Mouse (Mus musculus): ENCODE measurements around the gene Rab29.
"Not testable (repeated sequence)": the region's sequence is repeated elsewhere in the genome, so short reads cannot be mapped to it uniquely, and the experiment has no call there.

Gene Rab29

DNA sequence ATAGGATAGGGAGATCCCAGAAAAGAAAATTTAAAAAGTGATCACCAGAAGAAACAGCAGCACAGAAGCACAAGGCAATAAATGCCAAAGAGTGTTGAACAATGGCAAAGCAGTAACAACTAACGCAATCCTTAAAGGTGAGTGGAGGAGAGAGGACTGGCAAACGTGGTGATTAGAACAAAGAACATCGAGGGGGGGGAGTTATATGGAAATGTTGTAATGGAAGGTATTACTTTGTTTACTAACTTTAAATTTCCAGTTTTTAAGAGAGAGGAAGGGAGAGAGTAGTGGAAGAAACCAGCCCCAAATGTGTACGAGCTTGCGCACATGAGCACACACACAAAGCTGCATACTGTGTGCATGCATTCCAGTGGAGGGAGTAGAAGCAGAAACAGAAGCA is 1.4 kb upstream of the Rab29 start:
- no peak for DNase-seq (ENCODE audit: low read depth, low spot score)

DNA sequence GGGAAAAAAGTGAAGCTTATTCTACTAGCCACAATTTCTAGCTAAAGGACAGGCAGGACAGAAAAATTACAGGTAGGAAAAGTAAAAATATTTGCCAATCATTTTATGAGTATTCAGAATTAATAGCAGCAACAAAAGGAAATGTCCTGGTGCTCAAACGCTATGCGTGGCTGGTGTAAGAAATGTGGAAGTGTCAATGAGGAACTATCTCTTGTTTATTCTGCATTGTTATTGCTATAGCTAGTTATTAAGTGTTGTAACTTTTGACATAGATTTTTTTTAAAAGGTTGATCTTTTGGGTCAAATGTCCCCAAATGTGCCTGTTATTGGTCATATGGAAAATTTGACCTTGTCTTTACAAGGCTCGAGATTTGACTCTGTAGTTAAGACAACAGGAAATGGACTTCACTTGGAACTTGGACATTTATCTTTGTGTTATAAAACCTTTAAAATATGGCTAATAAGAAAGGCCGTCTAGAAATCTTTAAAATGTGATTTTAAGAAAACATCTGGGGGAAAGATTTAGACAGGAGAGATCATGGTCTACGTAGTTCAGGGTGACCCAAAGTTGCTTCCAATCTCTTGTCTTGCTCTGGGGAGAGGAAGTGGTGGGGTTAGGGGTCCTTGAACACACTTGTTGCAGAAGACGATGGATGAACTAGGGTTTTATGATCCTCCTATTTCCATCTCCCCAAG is 572 bp upstream of the Rab29 start:
- no peak for DNase-seq (ENCODE audit: low read depth, low spot score)

DNA sequence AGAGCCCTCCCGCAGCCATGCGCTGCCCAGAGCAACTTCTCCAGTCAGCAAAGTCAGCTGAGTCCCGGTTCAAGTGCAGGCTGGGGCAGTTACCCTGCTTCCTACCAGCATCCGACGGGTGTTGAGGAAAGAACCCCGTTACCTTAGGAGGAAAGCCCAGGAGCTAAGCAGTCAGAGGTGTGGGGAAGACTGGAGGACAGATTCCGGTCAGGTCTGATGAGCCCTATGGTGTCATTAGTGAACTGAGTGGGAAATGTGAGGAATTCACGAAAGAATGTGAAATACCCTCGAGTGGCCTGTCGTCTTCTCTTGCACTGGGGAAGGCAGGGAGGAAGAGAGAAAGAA is 894 bp downstream of the Rab29 start:
- DNase-seq (ENCODE audit: low read depth, low spot score): no peak

DNA sequence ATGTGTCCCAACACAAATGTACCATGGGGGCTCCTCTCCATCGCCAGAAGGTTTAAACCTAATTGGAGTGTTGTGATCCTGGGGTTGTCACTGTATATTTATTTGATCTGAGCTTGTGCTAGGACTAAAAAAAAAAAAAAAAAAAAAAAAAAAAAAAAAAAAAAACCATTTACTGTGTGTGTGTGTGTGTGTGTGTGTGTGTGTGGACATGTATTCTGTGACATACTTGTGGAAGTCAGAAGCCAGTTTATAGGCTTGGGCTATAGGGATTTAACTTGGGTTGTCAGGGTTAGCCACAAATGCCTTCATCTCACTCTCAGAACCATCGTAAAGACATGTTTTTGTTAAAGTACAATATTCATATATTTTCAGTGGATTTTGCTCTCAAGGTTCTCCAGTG is 2.5 kb downstream of the Rab29 start:
- no peak for DNase-seq (ENCODE audit: low read depth, low spot score)

DNA sequence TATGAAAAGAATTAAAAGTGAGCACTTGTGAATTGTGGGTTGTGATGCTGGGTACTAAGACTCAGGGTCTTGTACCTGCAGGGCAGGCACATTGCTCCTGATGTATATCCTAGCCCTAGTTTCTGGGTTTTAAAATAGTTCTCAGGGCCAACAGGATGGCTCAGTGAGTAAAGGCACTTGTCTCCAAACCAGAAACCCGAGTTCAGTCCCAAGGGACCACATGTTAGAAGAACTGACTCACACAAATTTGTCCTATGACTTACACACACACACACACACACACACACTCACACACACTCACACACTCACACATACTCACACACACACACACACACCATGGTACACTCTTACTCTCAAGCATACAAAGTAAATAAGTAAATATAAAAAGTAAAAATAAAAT is 5.8 kb downstream of the Rab29 start:
- DNase-seq (ENCODE audit: low read depth, low spot score): no peak

DNA sequence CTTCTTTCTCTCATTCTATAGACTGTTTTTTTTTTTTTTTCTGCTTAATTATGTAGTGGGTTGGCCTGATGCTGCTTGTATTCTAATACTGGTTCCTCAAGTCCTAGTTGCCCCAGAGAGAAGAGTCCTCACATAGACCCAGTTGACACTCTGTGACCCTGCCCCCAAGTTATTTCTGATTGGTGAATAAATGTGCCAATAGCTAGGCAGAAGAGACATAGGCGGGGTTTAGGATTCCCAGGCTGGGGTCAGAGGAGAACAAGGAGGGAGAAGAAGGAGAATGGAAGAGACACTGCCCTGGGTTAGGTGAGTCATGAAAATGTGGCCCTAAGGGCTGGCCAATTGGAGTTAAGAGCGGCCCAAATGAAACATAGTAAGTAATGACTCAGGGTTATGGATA is 12.8 kb downstream of the Rab29 start:
- no peak for DNase-seq (ENCODE audit: low read depth, low spot score)

DNA sequence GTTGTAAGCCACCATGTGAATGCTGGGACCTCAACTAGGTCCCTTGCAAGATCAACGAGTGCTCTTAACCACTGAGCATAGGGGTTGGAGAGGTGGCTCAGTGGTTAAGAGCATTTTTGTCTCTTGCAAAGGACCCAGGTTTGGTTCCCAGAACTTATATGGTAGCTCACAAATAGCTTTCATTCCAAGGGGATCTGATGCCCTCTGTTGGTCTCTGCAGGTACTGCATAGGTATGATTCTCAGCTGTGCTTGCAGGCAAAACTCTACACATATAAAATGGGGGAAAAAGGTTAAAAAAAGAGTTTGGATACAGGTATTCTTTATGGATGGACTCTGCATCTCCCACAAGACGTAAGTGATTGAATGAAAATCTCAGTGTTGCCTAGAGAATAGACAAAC is 15.8 kb downstream of the Rab29 start:
- no peak for DNase-seq (ENCODE audit: low read depth, low spot score)

DNA sequence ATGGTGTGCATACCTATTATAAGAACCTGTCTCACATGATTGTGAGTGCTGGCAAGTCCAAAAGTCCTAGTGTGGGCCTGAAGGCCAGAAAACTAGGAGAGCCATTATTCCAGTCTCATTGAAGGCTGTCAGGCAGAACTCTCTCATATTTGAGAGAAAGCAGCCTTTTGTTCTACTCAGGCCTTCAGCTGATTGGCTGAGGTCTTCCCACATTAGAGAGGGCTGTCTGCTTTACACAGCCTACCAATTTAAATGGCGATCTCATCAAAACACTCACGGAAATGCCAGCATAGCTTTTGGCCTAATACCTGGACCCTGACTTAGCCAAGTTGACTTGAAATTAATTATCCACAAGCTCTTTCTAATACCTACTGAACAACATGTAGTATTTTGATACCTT is 19.1 kb downstream of the Rab29 start:
- no peak for DNase-seq (ENCODE audit: low read depth, low spot score)

DNA sequence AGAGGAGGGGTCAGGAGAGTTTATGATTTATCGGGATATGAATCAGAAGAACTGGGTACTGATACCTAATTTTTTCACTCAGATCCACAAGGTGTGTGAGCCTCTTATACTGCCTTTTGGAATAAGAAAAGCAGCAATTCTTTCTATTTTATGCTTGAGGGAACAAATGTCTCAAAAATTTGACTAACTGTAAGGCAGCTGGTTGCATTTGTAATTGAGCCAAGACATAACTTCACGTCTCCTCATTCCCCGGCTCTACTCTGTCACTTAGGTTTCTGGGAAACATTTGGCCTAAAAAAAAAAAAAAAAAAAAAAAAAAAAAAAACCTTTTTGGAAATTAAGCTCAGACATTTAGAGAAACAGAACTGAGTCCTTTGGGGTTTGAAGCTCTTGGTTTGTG is 19.6 kb downstream of the Rab29 start:
- no peak for DNase-seq (ENCODE audit: low read depth, low spot score)

DNA sequence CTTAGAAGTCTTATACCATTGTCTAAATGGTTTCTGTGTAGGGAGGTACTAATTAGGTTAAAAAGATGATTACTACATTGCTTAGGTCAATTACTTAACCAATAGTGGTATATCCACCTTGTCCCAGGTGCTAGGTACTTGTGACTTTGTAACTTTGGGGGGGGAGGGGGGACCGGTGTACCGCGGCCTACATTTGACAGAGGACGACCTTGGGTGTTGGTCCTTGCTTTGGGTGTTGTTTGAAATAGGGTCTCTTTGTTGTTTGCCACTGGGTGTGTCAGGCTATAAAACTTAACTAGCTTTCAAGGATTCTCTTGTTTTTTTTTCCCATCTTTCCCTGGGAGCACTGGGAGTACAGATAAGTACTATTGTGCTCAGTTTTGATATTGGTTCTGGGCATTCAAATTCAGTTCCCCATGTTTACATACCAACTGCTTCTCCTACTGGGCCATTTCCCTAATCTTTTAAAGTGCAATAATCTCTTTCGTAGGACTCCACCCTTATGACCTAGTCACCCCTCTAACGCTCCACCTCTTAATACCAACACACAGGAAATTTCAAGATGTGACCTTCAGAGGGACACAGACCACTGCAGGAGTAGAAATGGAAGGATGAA is 23.1 kb downstream of the Rab29 start:
- DNase-seq (ENCODE audit: low read depth, low spot score): peak; percentile 78

DNA sequence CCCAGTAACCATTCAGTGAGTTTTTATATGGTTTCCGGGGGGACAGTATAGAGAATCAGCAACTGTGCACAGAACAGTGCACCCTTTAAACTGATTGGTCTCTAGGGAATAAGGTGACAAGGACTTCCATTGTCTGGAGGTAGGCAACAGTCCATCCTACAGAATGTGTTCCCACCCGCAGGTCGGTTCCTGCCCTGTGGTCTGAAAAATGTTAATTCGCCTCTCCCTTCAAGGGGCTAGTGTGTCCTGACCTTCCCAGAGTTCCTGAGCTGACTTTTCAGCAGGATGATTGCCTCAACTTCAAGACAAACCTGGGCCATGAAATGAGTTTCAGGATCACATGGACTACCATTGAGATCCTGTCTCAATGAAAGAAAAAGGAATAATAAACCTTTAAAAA is 24.4 kb downstream of the Rab29 start:
- DNase-seq (ENCODE audit: low read depth, low spot score): no peak

DNA sequence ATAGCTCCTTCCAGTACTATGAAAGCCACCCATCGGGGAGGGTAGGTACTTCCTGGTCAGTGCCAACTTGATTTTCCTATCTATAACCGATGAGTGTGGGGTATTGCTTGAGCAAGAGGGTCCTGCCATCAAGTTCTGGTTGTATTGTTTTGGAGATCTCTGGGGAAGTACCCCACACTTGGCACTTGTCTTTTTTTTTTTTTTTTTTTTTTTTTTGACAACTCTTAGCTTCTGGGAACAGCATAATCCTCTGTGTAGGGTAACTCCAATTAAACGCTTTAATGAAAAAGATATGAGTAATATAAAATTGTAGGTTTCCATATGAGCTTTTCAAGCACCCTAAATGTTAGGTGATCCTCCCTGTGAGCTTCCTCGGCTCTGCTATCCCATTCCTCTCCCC is 35.7 kb downstream of the Rab29 start:
- no peak for DNase-seq (ENCODE audit: low read depth, low spot score)

DNA sequence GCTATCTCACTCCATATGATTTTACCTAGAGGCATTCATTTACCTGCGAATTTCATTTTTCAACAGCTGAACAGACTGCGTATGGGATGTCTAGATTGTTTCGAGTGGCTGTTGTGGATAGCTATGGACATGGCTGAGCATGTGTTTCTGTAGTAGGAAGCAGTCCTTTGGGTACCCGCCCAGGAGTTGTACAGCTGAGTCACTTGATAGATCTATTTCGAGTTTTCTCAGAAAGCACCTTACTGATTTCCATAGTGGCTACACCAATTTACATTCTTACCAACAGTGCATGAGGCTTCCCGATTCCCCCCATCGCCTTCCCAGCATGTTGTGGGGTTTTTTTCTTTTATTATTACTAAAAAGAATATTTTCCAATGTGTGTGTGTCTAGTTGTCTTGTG is 36.2 kb downstream of the Rab29 start:
- DNase-seq (ENCODE audit: low read depth, low spot score): no peak

DNA sequence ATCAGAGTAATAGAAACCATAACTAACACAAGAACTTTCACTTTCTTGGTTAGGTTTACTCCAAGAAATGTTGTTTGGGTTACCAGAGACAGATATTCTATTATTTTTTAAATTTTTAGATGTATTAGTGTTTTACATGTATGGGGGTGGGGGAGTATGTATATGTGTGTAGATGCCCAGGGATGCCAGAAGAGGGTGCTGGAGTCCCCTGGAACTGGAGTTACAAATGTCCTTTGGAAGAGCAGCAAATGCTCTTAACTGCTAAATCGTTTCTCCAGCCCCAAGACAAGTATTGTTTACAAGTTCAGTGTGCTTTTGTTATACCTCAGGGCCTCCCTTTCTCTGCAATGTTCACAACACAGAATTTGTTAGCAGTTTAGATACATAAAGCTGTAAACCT is 38.5 kb downstream of the Rab29 start:
- DNase-seq (ENCODE audit: low read depth, low spot score): no peak

DNA sequence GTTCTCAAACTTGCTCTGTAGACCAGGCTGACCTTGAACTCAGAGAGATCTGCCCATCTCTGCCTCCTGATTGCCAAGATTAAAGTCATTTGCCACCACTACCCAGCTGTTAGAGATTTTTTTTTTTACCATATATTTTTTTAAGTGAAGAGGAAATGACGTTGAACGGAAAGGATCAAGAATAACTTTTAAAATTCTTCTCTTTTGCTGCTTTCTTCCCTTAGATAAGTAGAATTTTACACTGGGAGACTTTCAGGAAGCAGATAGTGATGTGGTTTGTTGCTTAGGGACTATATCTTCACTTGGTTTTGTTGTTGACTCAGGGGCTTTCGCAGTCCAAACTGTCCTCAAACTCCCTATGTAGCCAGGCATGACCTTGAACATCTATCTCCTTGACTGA is 41.4 kb downstream of the Rab29 start:
- DNase-seq (ENCODE audit: low read depth, low spot score): no peak

DNA sequence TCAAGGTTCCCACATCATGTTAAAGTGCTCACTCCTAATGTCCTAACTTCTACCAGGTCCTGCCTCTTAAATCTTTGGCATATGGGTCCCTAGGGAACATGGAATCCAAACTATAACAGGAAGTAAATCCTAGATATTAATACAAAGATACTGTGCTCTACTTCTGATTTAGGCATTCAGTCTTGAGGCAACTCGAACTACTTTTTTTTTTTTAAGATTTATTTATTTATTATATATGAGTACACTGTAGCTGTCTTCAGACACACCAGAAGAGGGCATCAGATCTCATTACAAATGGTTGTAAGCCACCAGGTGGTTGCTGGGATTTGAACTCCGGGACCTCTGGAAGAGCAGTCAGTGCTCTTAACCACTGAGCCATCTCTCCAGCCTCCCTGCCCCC is 42.2 kb downstream of the Rab29 start:
- not testable (repeated sequence) for DNase-seq (ENCODE audit: low read depth, low spot score)

DNA sequence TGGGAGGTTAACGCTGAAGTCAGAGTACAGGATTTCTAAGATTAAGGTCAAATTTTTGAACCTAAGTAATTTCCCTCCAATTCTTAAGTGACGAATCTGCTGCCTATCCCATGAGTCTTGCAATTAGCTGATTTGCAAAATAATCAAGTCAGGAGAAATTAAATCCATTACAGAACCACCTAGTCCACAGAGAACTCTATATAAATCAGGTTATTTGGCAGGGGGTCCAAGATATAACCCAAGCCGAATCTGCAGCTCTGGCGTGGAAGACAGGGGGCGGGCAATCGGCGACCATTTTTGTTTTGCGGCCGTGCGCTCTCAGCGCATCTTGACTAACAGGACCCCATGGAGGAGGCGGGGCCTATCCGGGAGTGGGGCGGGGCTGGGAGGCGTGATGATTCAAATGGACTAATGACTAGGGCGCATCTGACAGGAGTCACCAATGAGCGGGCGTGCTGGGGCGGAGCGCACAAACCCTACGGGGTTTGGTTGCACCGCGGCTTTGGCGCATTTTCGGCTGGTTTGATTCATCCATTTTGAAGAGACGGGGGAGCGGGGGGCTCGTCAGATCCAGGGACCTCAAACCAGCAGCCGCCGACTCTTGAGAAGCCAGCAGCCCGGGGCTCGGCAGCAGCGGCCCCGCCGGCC is 43.1 kb downstream of the Rab29 start, which contains the start of gene Nucks1:
Nucks1 (plus strand) TSS at position 534 of the 648 bp plus-strand sequence.
- peak; percentile 99 for DNase-seq (ENCODE audit: low read depth, low spot score)

DNA sequence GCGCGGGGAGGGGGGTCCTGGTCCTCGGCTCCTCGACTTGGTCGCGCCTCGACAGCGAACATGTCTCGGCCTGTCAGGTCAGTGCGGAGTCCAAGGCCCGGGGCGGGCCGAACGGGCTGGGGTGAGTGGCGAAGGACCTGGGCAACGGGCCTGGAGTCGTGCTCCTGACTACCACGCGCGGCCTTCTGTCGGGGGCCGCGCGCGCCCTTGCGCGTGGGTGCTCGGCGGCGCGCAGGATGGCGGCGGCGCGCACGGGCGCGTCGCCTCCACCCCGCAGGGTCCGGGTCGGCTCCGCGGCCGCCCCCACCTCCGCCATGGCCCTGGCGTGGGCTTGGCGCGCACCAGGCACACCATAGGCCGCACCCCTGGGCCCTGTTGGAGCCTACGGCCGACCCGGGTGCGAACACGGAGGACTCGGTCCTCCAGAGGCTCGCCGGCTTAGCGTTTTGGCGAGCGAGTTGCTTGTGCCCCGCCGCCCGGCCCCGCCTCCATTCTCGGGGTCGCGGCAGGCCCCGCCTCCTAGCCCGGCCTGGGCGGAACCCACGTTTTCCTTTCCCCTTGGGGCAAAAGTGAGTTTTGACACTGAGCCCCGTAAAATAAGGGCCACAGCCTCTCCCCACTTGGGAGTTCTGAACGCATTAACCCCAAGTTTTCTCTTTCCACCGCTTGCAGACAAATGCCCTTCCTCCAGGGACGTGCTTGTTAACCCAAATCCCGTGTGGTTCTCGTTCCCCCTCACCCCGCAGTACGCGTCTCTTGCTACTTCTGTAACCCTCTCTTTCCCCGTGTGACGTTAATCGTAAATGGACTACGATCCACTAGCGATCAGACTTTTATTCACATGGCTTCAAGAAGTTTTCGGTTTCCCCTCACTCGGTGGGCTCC is 43.9 kb downstream of the Rab29 start:
- DNase-seq (ENCODE audit: low read depth, low spot score): peak; percentile 58

DNA sequence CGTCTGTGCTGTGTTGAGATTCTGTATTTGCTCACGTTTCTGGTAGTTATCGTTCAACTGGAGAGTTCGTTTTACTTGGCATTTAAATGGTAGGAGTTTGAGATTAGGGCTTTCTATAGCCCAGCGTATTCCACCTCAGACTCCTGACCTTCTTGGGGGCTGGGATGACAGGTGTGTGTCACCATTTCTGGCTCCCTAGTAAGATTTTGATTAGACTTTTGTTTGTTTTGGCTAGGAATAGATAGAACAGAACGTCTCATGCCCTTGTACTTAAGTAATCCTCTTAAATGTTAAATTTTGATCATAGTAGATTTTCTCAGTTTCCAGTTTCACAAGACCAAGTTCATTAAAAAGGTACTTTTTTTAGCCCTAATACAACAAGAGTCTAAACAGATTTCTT is 50.6 kb downstream of the Rab29 start:
- no peak for DNase-seq (ENCODE audit: low read depth, low spot score)

DNA sequence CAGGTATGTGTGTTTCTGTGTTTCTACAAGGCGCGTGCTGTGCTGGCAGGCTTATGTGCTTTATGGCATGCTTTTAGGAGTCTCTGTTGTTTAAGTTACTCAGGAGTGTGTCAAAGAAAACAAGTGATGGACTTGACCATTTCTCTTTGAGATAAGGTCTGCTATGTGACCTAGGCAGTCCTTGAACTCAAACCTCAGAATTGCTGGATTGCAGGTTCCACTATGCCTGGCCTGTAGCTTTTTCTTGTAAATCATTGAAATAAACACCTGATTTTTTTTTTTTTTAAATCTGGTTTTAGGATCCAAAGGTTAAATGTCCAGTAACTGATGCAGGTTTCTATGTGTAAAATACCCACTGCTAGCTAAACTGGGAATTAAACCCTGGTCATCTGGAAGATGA is 52.0 kb downstream of the Rab29 start:
- DNase-seq (ENCODE audit: low read depth, low spot score): no peak

DNA sequence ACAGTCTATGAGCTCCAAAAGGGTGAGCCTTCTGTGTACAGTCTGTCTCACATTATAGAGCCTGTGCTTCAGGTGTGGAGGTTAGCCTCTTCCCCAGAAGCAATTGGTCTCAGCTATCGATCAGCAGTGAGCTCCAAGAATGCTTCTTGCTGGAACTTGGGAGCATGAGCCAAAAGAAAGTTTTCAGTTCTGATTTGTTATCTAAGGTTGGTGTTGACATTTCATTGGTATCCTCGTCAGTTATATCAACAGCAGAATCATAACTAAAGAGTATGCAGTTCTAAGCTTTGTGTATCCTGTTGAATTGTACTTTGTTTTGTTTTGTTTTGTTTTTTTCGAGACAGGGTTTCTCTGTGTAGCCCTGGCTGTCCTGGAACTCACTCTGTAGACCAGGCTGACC is 55.1 kb downstream of the Rab29 start:
- DNase-seq (ENCODE audit: low read depth, low spot score): no peak

All from WW6 (cell line).